Mouse (Mus musculus): ENCODE measurements at regions not wholly inside any gene's neighbourhood (a gene's known extent, or its start where the extent isn't known, plus 50 kb on each side); places are given as distances from the start of the nearest gene placed in this dataset.

GRCm38 (mm10) chr14:71654785-71655627, 836.6 kb downstream of the Gm9195 start:
- TF ChIP-seq CTCF (conservative IDR thresholded peaks at IDR 0.05; ENCODE audit: insufficient read depth, insufficient read length, low read depth, low read length) (no peak), POLR2A (IDR thresholded peaks at IDR 0.05; ENCODE audit: low read depth, low read length) (no peak)
